10 mouse cellular contexts compared by ENCODE assay signal in the genomic region with DNA sequence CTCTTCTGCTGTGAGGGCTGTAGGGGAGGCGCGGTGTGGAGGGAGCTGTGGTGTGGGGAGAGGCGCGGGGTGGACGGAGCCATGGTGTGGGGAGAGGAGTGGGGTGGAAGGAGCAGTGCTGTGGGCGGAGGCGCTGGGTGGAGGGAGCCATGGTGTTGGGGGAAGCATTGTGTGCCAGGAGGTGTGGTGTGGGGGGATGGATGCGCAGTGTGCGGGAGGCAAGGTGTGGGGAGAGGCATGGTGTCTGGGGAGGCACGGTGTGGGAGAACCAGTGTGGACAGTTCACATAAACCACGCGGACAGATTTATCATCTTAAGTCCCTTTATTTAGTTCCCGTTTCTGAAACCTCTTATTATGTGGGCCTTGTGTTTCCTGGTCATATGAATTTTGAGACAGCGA.
DNase-seq lines count a peak whose midpoint lies in the region; ATAC-seq and TF ChIP-seq lines count a peak whose summit lies in the region.
"Had no signal": no experiment of that assay in that cellular context is flagged by ENCODE, and none has a peak within 500 bp of the region (broad histone marks: within the 10 kb centered on the region; RNA-seq: fewer than 3 reads in every experiment).

No protein-coding gene starts in this region.

- H3K27ac ChIP-seq in forebrain, embryonic 14.5 days (ENCODE audit: low read depth, low read length): no peak overlapping the region

- WGBS in lung, adult 2 months: 77% methylated on average over 14 of the region's 14 CpGs
- WGBS in forebrain, embryonic 14.5 days: 94% methylated on average over 14 of the region's 14 CpGs

- DNase-seq in heart, adult 11 months: peak; percentile 92
- no peak for DNase-seq in heart, postnatal 25 days (ENCODE audit: low spot score)
- DNase-seq in lung, postnatal 10 days: peak; percentile 65
- no peak for DNase-seq in lung, adult 2 months
- DNase-seq in cerebellum, adult 18-20 months: no peak
- DNase-seq in forebrain, embryonic 14.5 days (ENCODE audit: low spot score): no peak
- DNase-seq: cerebellum, postnatal 25 days; kidney, postnatal 10 days had no signal

- no peak overlapping the region for H3K4me2 ChIP-seq in forebrain, embryonic 14.5 days (ENCODE audit: low read length)

- H3K4me3 ChIP-seq in lung, adult 2 months (replicated peaks; ENCODE audit: extremely low read depth, low read depth, low read length): no peak overlapping the region
- H3K4me3 ChIP-seq in forebrain, embryonic 14.5 days (ENCODE audit: low read depth, low read length): no peak overlapping the region

- TF ChIP-seq CTCF in lung, adult 2 months (IDR thresholded peaks at IDR 0.05; ENCODE audit: insufficient read depth, low read length): no peak

- H3K9me3 ChIP-seq in forebrain, embryonic 14.5 days (replicated peaks; ENCODE audit: control insufficient read depth, low read length): no peaks in the 10 kb centered on the region

- no peaks in the 10 kb centered on the region for H3K36me3 ChIP-seq in forebrain, embryonic 14.5 days (ENCODE audit: control insufficient read depth, insufficient read depth, low read length)

- intact Hi-C loops in heart, postnatal 25 days (cut with DNase I): no loop called here

- H3K4me1 ChIP-seq in lung, adult 2 months (ENCODE audit: control insufficient read depth, insufficient read depth, low read length): peaks cover 5% of the 10 kb centered on the region
- 0 out of 2 replicates have a peak, but pooled peaks cover 3% of the 10 kb centered on the region for H3K4me1 ChIP-seq in forebrain, embryonic 14.5 days (ENCODE audit: control insufficient read depth, insufficient read depth, low read length)

- H3K9ac ChIP-seq in forebrain, embryonic 14.5 days (ENCODE audit: low read length): no peak overlapping the region

- TF ChIP-seq POLR2A in lung, adult 2 months (IDR thresholded peaks at IDR 0.05; ENCODE audit: borderline replicate concordance, extremely low read depth, low read depth, low read length): no peak

- no peaks in the 10 kb centered on the region for H3K27me3 ChIP-seq in forebrain, embryonic 14.5 days (replicated peaks; ENCODE audit: control insufficient read depth, insufficient read depth, low read length)

- ATAC-seq in granulocyte monocyte progenitor cell, adult 5-6 weeks (replicated peaks; ENCODE audit: poor library complexity, severe bottlenecking): peak; percentile 21; the same call in 1 of the 2 replicates
- 0 out of 2 replicates have a peak, but pooled peaks have one; percentile 17 for ATAC-seq in monocyte, adult 5-6 weeks (replicated peaks; ENCODE audit: insufficient number of reproducible peaks, low FRiP score, low TSS enrichment, poor library complexity, severe bottlenecking)
- ATAC-seq in forebrain, embryonic 14.5 days: no peak

Comparison
In these comparisons a context has a peak if more than half of its experiments do, and no peak if none do; other contexts are left out.
1. DNase-seq: peak in heart, adult 11 months (single experiment) and lung, postnatal 10 days (single experiment); none in heart, postnatal 25 days (single experiment), lung, adult 2 months (single experiment), cerebellum, adult 18-20 months (0 of 2) and forebrain, embryonic 14.5 days (single experiment).